Mouse (Mus musculus) midbrain, postnatal 0 days (tissue): ENCODE data around the gene Atp8b2. TPM values are rescaled to one million over a fixed set of nuclear protein-coding genes. Genes with fewer than 3 reads are reported as not detected.

Experiments used
- ATAC-seq: fragments of 200-750 bp; cut with Nextera tagmentation; 2 replicates; pipeline ENCODE4 v1.8.0; 2017; ENCODE audit warnings: moderate number of reproducible peaks, mild to moderate bottlenecking, moderate TSS enrichment, moderate library complexity; ENCODE audit not compliant: low FRiP score
- DNase-seq: peaks from one replicate; pipeline ENCODE4 v3.0.0-alpha.2; 2015; ENCODE audit warnings: low spot score
- H3K27ac ChIP-seq: fragments of 300-500 bp; sonication (generic); 2 replicates; pipeline ENCODE4 v1.5.1; 2014; ENCODE audit warnings: low read depth, mild to moderate bottlenecking, low read length, mixed read lengths
- H3K27me3 ChIP-seq: fragments of 300-500 bp; sonication (generic); 2 replicates; pipeline ENCODE4 v1.6.1; 2014; ENCODE audit warnings: low read length, control low read depth, mixed read lengths; ENCODE audit not compliant: insufficient read depth
- H3K36me3 ChIP-seq: fragments of 300-500 bp; sonication (generic); 2 replicates; pipeline ENCODE4 v1.6.1; 2014; ENCODE audit warnings: low read length, control low read depth, mixed read lengths; ENCODE audit not compliant: insufficient read depth
- H3K4me1 ChIP-seq: fragments of 300-500 bp; sonication (generic); 2 replicates; pipeline ENCODE4 v1.6.1; 2014; ENCODE audit warnings: mild to moderate bottlenecking, control low read depth, antibody characterized with exemption, low read length, mixed read lengths; ENCODE audit not compliant: insufficient read depth
- H3K4me2 ChIP-seq: fragments of 300-500 bp; sonication (generic); 2 replicates; pipeline ENCODE4 v1.6.1; 2014; ENCODE audit warnings: low read depth, mild to moderate bottlenecking, low read length, mixed read lengths; ENCODE audit not compliant: poor library complexity, severe bottlenecking
- H3K4me3 ChIP-seq: fragments of 300-500 bp; sonication (generic); 2 replicates; pipeline ENCODE4 v1.5.1; 2014; ENCODE audit warnings: low read depth, mild to moderate bottlenecking, low read length, moderate library complexity
- H3K9ac ChIP-seq: fragments of 300-500 bp; sonication (generic); replicated peaks from 2 replicates; pipeline ENCODE4 v1.6.1; 2014; ENCODE audit warnings: mild to moderate bottlenecking, low read length, moderate library complexity, mixed read lengths; ENCODE audit not compliant: poor library complexity, severe bottlenecking
- H3K9me3 ChIP-seq: fragments of 300-500 bp; sonication (generic); 2 replicates; pipeline ENCODE4 v1.6.1; 2016; ENCODE audit warnings: low read length, control low read depth
- CTCF ChIP-seq: IDR thresholded peaks from 2 replicates; pipeline ENCODE4 v1.5.1; 2016; ENCODE audit warnings: antibody characterized with exemption, mild to moderate bottlenecking
- WGBS: fragments of 180-500 bp; shearing (Covaris S2); extraction: QIAGEN DNeasy Blood & Tissue Kit; methylation state at CpG from one replicate; pipeline ENCODE4 v1.1.7; 2014; 5-methylcytosine and 5-hydroxymethylcytosine counted together
- polyA plus RNA-seq: library from polyadenylated mRNA; unstranded; fragments of >200 nt; fragmentation: Nextera tagmentation; extraction: Ambion mirVana; gene quantifications from 2 replicates; pipeline ENCODE4 v1.2.1, GENCODE M21; 2015
- total RNA-seq: library from RNA; depleted of rRNA; stranded (reverse); fragments of >200 nt; gene quantifications from 2 replicates; pipeline ENCODE4 v1.2.3, GENCODE M21; 2014

Atp8b2 gene
- total and polyA plus RNA-seq, 2 experiments from 2014 or later: 7.9 to 95.4 TPM

- WGBS: 2% methylated on average over 4 of the region's 4 CpGs
These were observed 9.9 kb downstream of the Atp8b2 start for GRCm38 (mm10) chr3:89953420-89953819.

GRCm38 (mm10) chr3:89948655-89949054 is 14.7 kb downstream of the Atp8b2 start:
- DNase-seq (peak; percentile 24), ATAC-seq (no peak)
- H3K9ac ChIP-seq: no peak overlapping the region
- H3K4me3 ChIP-seq: no peak overlapping the region
- peaks cover 94% of the 10 kb centered on the region for H3K36me3 ChIP-seq
- H3K27me3 ChIP-seq: no peaks in the 10 kb centered on the region
- TF ChIP-seq CTCF: no peak
- H3K27ac ChIP-seq: no peak overlapping the region
- WGBS: 86% methylated on average over 6 of the region's 6 CpGs
- no peaks in the 10 kb centered on the region for H3K4me1 ChIP-seq
- no peaks in the 10 kb centered on the region for H3K9me3 ChIP-seq
- H3K4me2 ChIP-seq: no peak overlapping the region

More at GRCm38 (mm10) chr3:89953420-89953819, 9.9 kb downstream of the Atp8b2 start:
- Histone ChIP-seq H3K9ac (no peak overlapping the region), H3K4me1 (no peaks in the 10 kb centered on the region), H3K4me3 (no peak overlapping the region), H3K36me3 (peaks cover 74% of the 10 kb centered on the region), H3K27ac (no peak overlapping the region), H3K9me3 (no peaks in the 10 kb centered on the region), H3K4me2 (no peak overlapping the region), H3K27me3 (no peaks in the 10 kb centered on the region)
- TF ChIP-seq CTCF: peak; percentile 94
- DNase-seq (peak; percentile 87), ATAC-seq (peak; percentile 52; the same call in 1 of the 2 replicates)

- peaks cover 98% of the 10 kb centered on the region for H3K36me3 ChIP-seq
- H3K4me2 ChIP-seq: no peak overlapping the region
- ATAC-seq: no peak
- no peaks in the 10 kb centered on the region for H3K27me3 ChIP-seq
- no peak for DNase-seq
- TF ChIP-seq CTCF: peak; percentile 21; the same call in 1 of the 2 replicates
- WGBS: 88% methylated on average over 11 of the region's 11 CpGs
- H3K27ac ChIP-seq: no peak overlapping the region
- no peaks in the 10 kb centered on the region for H3K9me3 ChIP-seq
- no peak overlapping the region for H3K9ac ChIP-seq
- no peaks in the 10 kb centered on the region for H3K4me1 ChIP-seq
- H3K4me3 ChIP-seq: no peak overlapping the region
These were observed 15.3 kb downstream of the Atp8b2 start for GRCm38 (mm10) chr3:89948021-89948420.

GRCm38 (mm10) chr3:89945026-89945425 is 18.3 kb downstream of the Atp8b2 start:
- H3K27ac ChIP-seq: no peak overlapping the region
- TF ChIP-seq CTCF: 0 out of 2 replicates have a peak, but pooled peaks have one; percentile 33
- H3K27me3 ChIP-seq: no peaks in the 10 kb centered on the region

GRCm38 (mm10) chr3:89942894-89943293 is 20.4 kb downstream of the Atp8b2 start:
- Histone ChIP-seq H3K27ac (no peak overlapping the region), H3K4me3 (no peak overlapping the region), H3K4me2 (no peak overlapping the region), H3K9ac (no peak overlapping the region), H3K4me1 (no peaks in the 10 kb centered on the region), H3K27me3 (no peaks in the 10 kb centered on the region), H3K9me3 (no peaks in the 10 kb centered on the region), H3K36me3 (peaks cover 87% of the 10 kb centered on the region)
- DNase-seq: no peak
- no peak for ATAC-seq
- WGBS: 92% methylated on average over 9 of the region's 9 CpGs
- TF ChIP-seq CTCF: no peak

More at GRCm38 (mm10) chr3:89945026-89945425, 18.3 kb downstream of the Atp8b2 start:
- no peak for ATAC-seq
- H3K36me3 ChIP-seq: peaks cover 96% of the 10 kb centered on the region
- no peak for DNase-seq
- H3K9me3 ChIP-seq: no peaks in the 10 kb centered on the region
- no peak overlapping the region for H3K4me3 ChIP-seq
- no peaks in the 10 kb centered on the region for H3K4me1 ChIP-seq
- WGBS: 87% methylated on average over 8 of the region's 8 CpGs
- no peak overlapping the region for H3K4me2 ChIP-seq
- H3K9ac ChIP-seq: no peak overlapping the region

- no peaks in the 10 kb centered on the region for H3K27me3 ChIP-seq
- H3K9ac ChIP-seq: no peak overlapping the region
- no peak for ATAC-seq
- no peak for TF ChIP-seq CTCF
- H3K27ac ChIP-seq: no peak overlapping the region
- H3K4me1 ChIP-seq: no peaks in the 10 kb centered on the region
- no peak overlapping the region for H3K4me2 ChIP-seq
- no peak overlapping the region for H3K4me3 ChIP-seq
- no peaks in the 10 kb centered on the region for H3K9me3 ChIP-seq
- 92% methylated on average over 3 of the region's 3 CpGs for WGBS
- H3K36me3 ChIP-seq: peaks cover 35% of the 10 kb centered on the region
- no peak for DNase-seq
These were observed 26.8 kb downstream of the Atp8b2 start for GRCm38 (mm10) chr3:89936495-89936894.
